Mouse (Mus musculus) forebrain, embryonic 16.5 days (tissue): ENCODE results near the gene Cdk4. TPM values are rescaled to one million over a fixed set of nuclear protein-coding genes. Genes with fewer than 3 reads are reported as not detected.

ENCODE experiments used
- ATAC-seq: fragments of 200-750 bp; cut with Nextera tagmentation; 2 replicates; pipeline ENCODE4 v1.8.0; 2017; ENCODE audit warnings: mild to moderate bottlenecking, moderate library complexity
- H3K27ac ChIP-seq: fragments of 300-500 bp; sonication (generic); 2 replicates; pipeline ENCODE4 v1.5.1; 2014; ENCODE audit warnings: low read length, control low read depth
- H3K27me3 ChIP-seq: fragments of 300-500 bp; sonication (generic); replicated peaks from 2 replicates; pipeline ENCODE4 v1.6.1; 2014; ENCODE audit warnings: low read length; ENCODE audit not compliant: control insufficient read depth, insufficient read depth
- H3K36me3 ChIP-seq: fragments of 300-500 bp; sonication (generic); 2 replicates; pipeline ENCODE4 v1.6.1; 2014; ENCODE audit not compliant: control insufficient read depth, insufficient read depth
- H3K4me1 ChIP-seq: fragments of 300-500 bp; sonication (generic); replicated peaks from 2 replicates; pipeline ENCODE4 v1.6.1; 2014; ENCODE audit warnings: low read length; ENCODE audit not compliant: control insufficient read depth, insufficient read depth
- H3K4me2 ChIP-seq: fragments of 300-500 bp; sonication (generic); 2 replicates; pipeline ENCODE4 v1.6.1; 2014; ENCODE audit warnings: mild to moderate bottlenecking, low read length, control low read depth
- H3K4me3 ChIP-seq: fragments of 300-500 bp; sonication (generic); replicated peaks from 2 replicates; pipeline ENCODE4 v1.5.1; 2014; ENCODE audit warnings: mild to moderate bottlenecking, low read length, control low read depth
- H3K9ac ChIP-seq: fragments of 300-500 bp; sonication (generic); replicated peaks from 2 replicates; pipeline ENCODE4 v1.6.1; 2014; ENCODE audit warnings: low read depth, low read length, control low read depth
- H3K9me3 ChIP-seq: fragments of 300-500 bp; sonication (generic); 2 replicates; pipeline ENCODE4 v1.6.1; 2016; ENCODE audit warnings: low read length; ENCODE audit not compliant: control insufficient read depth
- WGBS: fragments of 180-500 bp; shearing (Covaris S2); extraction: QIAGEN DNeasy Blood & Tissue Kit; methylation state at CpG from one replicate; pipeline ENCODE4 v1.1.7; 2014; 5-methylcytosine and 5-hydroxymethylcytosine counted together
- polyA plus RNA-seq: library from polyadenylated mRNA; unstranded; fragments of >200 nt; fragmentation: Nextera tagmentation; extraction: Ambion mirVana; gene quantifications from 2 replicates; pipeline ENCODE4 v1.2.1, GENCODE M21; 2015

The Cdk4 gene
- polyA plus RNA-seq, 1 experiment from 2014 or later = 1,494 TPM

DNA sequence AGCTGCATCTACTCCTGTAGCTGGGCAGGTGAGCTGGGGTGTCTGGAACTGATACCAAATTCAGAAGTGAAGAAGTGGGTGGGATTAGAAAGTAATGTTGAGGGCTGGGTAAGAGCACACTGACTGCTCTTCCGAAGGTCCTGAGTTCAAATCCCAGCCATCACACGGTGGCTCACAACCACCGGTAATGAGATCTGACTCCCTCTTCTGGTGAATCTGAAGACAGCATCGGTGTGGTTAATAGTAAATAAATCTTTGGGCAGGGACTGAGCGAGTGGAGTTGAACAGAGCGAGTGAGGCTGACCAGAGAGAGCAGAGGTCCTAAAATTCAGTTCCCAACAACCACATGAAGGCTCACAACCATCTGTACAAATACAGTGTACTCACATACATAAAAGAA lies 22.3 kb downstream of the Cdk4 start:
- no peak overlapping the region for H3K4me2 ChIP-seq
- no peak overlapping the region for H3K4me3 ChIP-seq
- H3K9me3 ChIP-seq = no peaks in the 10 kb centered on the region
- 73% methylated on average over 6 of the region's 6 CpGs for WGBS
- H3K27me3 ChIP-seq = peaks cover 26% of the 10 kb centered on the region
- no peak overlapping the region for H3K27ac ChIP-seq
- H3K9ac ChIP-seq = no peak overlapping the region
- ATAC-seq = no peak
- peaks cover 21% of the 10 kb centered on the region for H3K4me1 ChIP-seq
- peaks cover 4% of the 10 kb centered on the region; the same call in 1 of the 2 replicates for H3K36me3 ChIP-seq

DNA sequence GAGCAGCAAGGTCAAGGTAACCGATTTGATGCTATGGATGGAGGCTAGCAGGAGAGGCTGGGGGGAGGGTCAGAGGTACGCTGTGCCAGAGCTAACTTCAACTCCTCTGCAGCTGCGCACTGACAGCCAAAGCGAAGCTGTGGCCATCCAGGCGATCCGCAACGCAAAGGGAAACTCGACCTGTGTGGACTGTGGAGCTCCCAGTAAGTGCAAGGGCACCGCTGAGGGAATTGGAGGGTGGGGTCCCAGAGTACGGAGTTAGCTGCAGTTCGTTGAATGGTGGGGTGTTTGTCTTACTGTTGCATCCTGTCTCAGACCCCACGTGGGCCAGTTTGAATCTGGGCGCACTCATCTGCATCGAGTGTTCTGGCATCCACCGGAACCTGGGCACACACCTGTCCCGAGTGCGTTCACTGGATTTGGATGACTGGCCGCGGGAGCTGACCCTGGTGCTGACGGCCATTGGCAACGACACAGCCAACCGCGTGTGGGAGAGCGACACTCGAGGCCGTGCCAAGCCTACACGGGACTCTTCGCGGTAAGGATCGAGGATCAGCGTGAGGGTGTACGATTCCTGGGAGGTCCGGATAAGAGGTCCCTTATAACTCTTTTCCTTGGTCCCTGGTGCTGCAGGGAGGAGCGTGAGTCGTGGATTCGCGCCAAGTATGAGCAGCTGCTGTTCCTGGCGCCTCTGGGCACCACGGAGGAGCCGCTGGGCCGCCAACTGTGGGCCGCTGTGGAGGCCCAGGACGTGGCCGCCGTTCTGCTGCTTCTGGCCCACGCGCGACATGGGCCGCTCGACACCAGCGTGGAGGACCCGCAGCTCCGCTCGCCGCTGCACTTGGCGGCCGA lies 27.5 kb downstream of the Cdk4 start:
- H3K27ac ChIP-seq = no peak overlapping the region
- H3K4me3 ChIP-seq = peak overlapping the region; percentile 28
- H3K9me3 ChIP-seq = no peaks in the 10 kb centered on the region
- ATAC-seq = peak; percentile 43
- H3K27me3 ChIP-seq = peaks cover 36% of the 10 kb centered on the region
- peaks cover 24% of the 10 kb centered on the region for H3K4me1 ChIP-seq
- 7% methylated on average over 57 of the region's 57 CpGs for WGBS
- peaks cover 8% of the 10 kb centered on the region; the same call in 1 of the 2 replicates for H3K36me3 ChIP-seq
- peak overlapping the region; percentile 54 for H3K4me2 ChIP-seq
- peak overlapping the region; percentile 33 for H3K9ac ChIP-seq

DNA sequence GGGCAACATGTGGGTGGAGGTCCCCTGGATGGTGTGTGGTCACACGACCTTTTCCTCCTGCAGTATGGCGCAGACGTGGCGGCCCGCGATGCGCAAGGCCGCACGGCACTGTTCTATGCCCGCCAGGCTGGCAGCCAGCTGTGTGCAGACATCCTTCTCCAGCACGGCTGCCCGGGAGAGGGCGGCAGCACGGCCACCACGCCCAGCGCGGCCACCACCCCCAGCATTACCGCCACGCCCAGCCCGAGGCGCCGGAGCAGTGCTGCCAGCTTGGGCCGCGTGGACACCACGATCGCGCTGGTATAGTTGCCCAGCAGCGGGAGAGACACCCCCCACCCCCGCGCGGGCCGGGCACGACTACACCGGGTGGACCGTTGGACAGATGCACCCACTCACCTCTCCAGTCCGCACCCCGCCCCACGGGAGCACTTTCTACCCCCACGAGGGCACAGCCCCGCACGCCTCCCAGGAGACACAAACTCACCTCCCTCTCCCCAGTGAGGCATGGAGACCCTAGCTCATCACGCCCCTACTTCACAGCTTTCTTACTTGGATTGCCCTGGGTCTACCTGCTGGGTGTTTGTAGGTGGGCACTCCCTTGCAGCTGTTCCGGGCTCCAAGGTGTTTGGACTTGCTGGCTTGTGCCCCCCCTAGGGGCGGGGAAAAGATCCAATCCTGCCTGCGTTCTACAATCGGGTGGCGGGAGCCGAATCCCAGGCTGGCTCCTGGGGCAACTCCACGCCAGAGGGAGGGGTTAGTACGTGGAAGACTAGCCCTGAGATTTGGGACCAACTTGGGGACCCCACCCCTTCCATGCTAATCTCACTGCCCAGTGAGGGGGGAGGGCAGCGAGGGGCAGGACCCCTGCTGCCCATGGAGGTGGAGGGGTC lies 28.4 kb downstream of the Cdk4 start:
- Histone ChIP-seq H3K4me3 (peak overlapping the region; percentile 28), H3K9me3 (no peaks in the 10 kb centered on the region), H3K4me2 (peak overlapping the region; percentile 54), H3K27me3 (peaks cover 36% of the 10 kb centered on the region), H3K36me3 (peaks cover 13% of the 10 kb centered on the region), H3K4me1 (peaks cover 24% of the 10 kb centered on the region), H3K27ac (no peak overlapping the region), H3K9ac (peak overlapping the region; percentile 33)
- 6% methylated on average over 47 of the region's 51 CpGs for WGBS
- peak; percentile 49 for ATAC-seq

DNA sequence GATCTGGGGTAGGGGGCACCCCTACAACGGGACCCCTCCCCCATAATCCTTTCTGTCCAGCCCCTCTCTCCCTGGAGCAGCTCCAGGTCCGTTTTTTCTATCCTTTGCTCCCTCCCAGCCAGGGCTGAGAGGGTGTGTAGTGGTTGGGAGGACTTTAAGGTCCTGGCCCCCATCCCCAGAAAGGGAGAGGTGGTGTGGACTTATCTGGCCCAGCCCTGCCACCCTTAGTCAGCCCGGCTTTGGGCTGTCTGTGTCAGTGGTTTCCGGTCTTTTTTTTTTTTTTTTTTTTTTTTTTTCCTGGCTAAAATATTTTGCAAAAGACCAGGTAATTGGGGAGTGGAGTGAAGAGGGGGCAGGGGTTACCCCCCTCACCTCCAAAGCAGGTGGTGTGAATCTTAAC lies 29.4 kb downstream of the Cdk4 start:
- WGBS = 56% methylated on average over 4 of the region's 4 CpGs
- peaks cover 24% of the 10 kb centered on the region for H3K4me1 ChIP-seq
- no peak overlapping the region for H3K4me3 ChIP-seq
- peaks cover 36% of the 10 kb centered on the region for H3K27me3 ChIP-seq
- no peak overlapping the region for H3K4me2 ChIP-seq
- H3K9ac ChIP-seq = no peak overlapping the region
- no peaks in the 10 kb centered on the region for H3K9me3 ChIP-seq
- ATAC-seq = no peak
- H3K36me3 ChIP-seq = peaks cover 13% of the 10 kb centered on the region
- H3K27ac ChIP-seq = no peak overlapping the region

DNA sequence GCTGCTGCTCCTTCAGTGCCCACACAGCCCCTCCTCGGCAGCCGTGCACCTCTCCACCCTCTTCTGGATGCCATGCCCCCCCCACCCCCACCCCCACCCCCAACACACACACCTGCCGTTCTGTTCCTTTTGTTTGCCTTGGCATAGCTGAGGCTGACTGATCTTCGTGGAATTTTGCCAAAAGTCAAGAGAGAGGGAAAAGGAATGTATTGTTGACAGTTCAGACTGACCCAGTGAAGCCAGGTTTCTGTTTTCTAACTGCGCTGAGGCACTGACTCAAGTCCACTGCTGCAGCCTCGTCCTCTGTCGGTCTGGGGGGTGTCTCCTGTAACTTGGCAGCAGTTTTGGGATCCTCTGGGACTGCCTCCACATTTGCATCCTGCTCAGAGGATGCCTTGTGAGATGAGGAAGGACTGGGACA lies 31.1 kb downstream of the Cdk4 start:
- H3K4me1 ChIP-seq = peaks cover 24% of the 10 kb centered on the region
- H3K4me3 ChIP-seq = no peak overlapping the region
- no peak overlapping the region for H3K9ac ChIP-seq
- H3K27me3 ChIP-seq = peaks cover 27% of the 10 kb centered on the region
- H3K4me2 ChIP-seq = no peak overlapping the region
- ATAC-seq = no peak
- peaks cover 12% of the 10 kb centered on the region for H3K36me3 ChIP-seq
- 24% methylated on average over 7 of the region's 7 CpGs for WGBS
- no peaks in the 10 kb centered on the region for H3K9me3 ChIP-seq
- H3K27ac ChIP-seq = no peak overlapping the region

DNA sequence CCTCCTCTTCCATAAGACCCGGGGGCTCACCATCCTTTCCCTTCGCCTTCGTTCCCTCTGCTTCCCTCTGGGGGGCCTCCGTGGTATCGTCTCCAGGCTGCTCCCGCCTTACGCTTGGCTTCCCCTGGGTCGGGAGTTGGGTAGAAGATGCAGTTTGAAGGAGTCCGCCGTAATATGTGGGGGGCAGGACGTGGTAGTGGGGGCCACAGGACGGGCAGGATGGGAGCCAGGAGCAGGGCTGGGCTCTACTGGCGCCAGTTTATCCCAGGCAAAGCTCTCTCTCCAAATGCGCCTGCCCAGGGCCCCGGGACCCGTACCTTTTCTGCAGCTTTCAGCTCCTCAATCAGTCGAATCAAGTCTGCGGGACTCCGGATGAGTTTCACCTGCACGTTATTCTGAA lies 35.2 kb downstream of the Cdk4 start:
- Histone ChIP-seq H3K9ac (no peak overlapping the region), H3K27me3 (no peaks in the 10 kb centered on the region), H3K4me1 (peaks cover 6% of the 10 kb centered on the region; the same call in 1 of the 2 replicates), H3K36me3 (peaks cover 14% of the 10 kb centered on the region), H3K4me3 (no peak overlapping the region), H3K4me2 (no peak overlapping the region), H3K27ac (no peak overlapping the region), H3K9me3 (no peaks in the 10 kb centered on the region)
- ATAC-seq = no peak
- WGBS = 80% methylated on average over 20 of the region's 20 CpGs

DNA sequence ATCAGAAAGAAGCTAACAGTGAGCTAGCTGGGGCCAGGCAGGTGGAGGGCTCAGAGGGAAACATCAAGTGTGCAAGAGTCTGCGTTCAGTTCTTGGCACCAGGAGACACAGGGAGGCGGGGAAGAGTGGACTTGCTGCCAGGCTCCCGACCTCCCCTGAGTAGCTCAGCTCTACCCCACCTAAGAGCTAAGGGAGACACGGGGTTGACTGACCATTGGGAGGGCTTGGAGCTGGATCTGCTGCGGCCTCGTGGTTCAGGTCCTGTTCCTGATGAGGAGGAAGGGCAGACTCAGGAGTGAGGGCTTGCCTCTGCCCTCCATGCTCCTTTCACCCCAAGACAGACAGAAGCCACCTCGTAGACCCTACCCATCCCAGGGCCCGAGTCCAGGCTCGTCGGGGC lies 35.9 kb downstream of the Cdk4 start:
- Histone ChIP-seq H3K9ac (no peak overlapping the region), H3K27ac (no peak overlapping the region), H3K27me3 (no peaks in the 10 kb centered on the region), H3K4me3 (no peak overlapping the region), H3K4me1 (peaks cover 6% of the 10 kb centered on the region; the same call in 1 of the 2 replicates), H3K36me3 (peaks cover 14% of the 10 kb centered on the region), H3K4me2 (no peak overlapping the region), H3K9me3 (no peaks in the 10 kb centered on the region)
- no peak for ATAC-seq
- WGBS = 86% methylated on average over 9 of the region's 10 CpGs

DNA sequence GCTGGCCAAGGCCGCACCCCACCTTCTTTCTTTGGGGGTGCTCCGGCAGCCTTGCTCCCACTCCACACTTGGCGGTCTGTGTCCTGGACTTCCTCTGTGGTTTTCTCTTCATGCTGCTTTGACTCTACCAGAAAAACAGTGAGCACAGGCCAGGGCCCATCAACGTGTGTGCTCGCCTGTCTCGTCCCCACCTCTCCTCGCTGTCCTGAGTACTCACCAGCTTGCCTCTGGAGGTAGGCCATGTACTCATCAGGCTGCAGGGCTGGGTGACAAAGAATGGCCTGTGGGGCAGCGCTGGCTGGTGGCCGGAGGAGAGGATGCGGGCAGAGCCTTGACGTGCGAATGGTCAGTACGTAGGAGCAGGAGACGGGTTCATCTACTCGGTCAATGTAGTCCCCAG lies 36.5 kb downstream of the Cdk4 start:
- no peak for ATAC-seq
- H3K27me3 ChIP-seq = no peaks in the 10 kb centered on the region

DNA sequence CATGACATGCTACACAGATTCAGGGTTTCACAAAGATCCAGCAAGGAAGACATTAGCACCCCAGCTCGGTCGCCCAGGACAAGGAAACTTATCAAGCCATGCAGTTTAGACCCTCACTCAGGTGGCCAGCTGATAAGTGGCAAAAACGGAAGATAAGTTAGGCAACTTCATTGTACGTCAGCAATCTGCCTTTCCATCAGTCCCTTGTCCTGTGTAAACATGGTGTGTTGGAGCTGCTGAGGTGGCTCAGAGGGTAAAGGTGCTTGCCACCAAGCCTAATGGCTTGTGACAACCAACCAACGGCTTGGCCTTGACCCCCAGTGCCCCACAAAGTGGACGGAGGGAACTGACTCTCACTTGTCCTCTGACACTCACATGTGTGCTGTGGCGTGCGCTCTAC lies 37.1 kb downstream of the Cdk4 start:
- Histone ChIP-seq H3K27me3 (no peaks in the 10 kb centered on the region), H3K9ac (no peak overlapping the region), H3K9me3 (no peaks in the 10 kb centered on the region), H3K4me3 (no peak overlapping the region), H3K36me3 (peaks cover 14% of the 10 kb centered on the region), H3K4me2 (no peak overlapping the region), H3K4me1 (no peaks in the 10 kb centered on the region), H3K27ac (no peak overlapping the region)
- 89% methylated on average over 8 of the region's 8 CpGs for WGBS
- ATAC-seq = no peak

More for the DNA sequence above, 36.5 kb downstream of the Cdk4 start:
- Histone ChIP-seq H3K27ac (no peak overlapping the region), H3K9ac (no peak overlapping the region), H3K4me3 (no peak overlapping the region), H3K9me3 (no peaks in the 10 kb centered on the region), H3K4me2 (no peak overlapping the region), H3K4me1 (no peaks in the 10 kb centered on the region), H3K36me3 (peaks cover 14% of the 10 kb centered on the region)
- 94% methylated on average over 15 of the region's 15 CpGs for WGBS
